Mouse (Mus musculus) ovary, postnatal 36 days (tissue): ENCODE results near the gene Gm21983.

ENCODE experiments used
- DNase-seq: peaks from one replicate; pipeline ENCODE4 v3.0.0; 2022; ENCODE audit warnings: low spot score, mixed read lengths

Gm21983 gene

GRCm38 (mm10) chr7:27184964-27185363 lies 4.1 kb upstream of the Gm21983 start:
- DNase-seq = no peak

GRCm38 (mm10) chr7:27182498-27182897 lies 1.6 kb upstream of the Gm21983 start:
- no peak for DNase-seq

- DNase-seq = peak; percentile 60
Measured at GRCm38 (mm10) chr7:27180036-27180435, 850 bp downstream of the Gm21983 start.

- no peak for DNase-seq
Measured at GRCm38 (mm10) chr7:27179217-27179918, 1.5 kb downstream of the Gm21983 start.

DNA sequence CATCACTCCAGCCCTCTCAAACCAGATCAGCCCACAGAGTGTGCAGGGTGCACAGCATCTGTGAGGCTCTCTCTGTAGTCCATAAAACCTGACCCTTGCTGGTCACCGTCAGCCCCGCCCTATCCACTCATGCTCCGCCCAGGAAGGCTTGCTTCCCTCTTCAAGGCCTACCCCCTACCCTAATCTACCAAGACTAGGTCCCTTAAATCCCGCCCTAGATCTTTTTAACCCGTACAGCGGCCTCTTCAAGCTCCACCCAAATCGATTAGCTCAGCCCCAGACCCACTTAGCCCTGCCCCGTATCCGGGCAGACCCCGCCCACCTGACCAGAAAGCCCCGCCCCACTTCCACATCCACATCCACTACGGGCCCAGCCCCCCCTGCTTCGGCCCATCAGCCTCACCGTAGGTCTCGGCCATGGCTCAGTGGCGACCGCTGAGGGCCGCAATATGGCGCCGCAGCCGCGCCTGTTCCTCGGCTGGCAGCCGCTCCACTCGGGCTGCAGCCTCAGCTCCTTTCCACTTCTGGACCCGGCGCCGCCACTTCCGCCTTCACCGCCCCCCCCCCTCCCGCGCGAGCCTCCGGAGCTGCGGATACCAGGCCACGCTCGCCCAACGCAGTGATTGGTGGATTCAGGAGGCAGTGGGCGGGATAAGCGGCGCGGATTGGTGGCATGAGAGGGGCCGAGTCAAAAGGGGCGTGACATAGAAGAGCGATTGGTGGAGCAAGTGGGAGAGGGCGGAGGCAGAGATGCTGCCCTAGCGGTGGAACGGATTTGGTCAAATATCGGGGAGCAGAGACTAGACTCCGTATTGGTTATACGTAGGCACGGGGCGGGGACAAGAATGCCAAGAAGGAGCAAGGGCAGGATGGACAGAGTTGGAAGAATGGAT lies 2.3 kb downstream of the Gm21983 start, which contains the start of gene Rab4b:
Gene Rab4b, minus strand, starts transcription at position 573 of the 893 bp plus-strand sequence.
- peak; percentile 98 for DNase-seq

DNA sequence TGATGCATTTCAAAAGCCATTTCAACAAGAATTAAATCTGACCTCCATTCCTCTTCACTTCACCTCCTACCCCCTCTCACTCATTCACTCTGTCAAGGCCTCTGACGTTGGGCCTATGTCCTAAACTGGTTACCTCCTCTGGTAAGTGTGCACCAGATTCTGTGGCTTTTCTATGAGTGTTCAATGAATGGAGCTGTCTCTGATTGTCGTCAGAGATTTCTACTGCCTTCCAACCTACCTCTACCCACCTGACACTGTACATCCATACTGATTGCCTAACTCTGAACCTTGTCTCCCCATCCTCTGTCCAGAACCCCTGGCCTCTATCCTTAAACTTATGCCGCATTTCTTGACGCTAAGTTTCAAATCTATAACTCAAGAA lies 3.0 kb downstream of the Gm21983 start:
- DNase-seq = no peak

DNA sequence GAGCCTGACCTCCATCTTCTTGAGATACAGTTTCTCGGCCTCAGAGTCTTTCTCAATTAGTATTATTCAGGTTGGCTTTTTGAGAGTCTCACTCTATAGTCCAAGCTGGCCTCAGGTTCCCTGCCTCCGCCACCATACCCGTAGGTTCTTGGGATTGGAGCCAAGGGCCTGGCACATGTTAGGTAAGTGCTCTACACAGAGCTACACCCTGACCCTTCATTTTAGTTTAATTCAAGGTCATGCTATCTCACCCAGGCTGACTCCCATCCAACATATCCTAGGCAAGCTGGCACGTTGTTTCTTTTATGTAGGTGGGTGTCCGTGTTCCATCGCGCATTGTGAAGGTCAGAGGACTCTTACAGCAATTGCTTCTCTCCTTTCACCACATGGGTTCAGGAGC lies 6.0 kb downstream of the Gm21983 start:
- no peak for DNase-seq

DNA sequence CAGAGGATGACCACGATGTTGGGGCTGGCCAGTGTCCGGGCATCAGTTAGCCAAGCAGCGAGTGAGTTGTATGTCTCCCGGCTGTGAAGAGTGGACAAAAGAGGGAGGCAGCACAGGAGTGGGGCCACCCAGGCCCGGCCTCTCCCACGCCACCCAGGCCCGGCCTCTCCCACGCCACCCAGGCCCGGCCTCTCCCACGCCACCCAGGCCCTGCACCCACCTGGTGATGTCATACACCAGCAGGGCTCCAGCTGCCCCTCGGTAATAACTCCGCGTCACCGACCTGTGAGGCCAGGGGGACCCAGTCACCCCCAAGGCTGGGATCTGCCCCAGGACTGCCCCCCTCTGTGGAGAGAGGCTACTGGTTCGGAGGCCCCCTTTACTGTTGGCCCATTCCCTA lies 6.4 kb downstream of the Gm21983 start:
- DNase-seq = no peak

DNA sequence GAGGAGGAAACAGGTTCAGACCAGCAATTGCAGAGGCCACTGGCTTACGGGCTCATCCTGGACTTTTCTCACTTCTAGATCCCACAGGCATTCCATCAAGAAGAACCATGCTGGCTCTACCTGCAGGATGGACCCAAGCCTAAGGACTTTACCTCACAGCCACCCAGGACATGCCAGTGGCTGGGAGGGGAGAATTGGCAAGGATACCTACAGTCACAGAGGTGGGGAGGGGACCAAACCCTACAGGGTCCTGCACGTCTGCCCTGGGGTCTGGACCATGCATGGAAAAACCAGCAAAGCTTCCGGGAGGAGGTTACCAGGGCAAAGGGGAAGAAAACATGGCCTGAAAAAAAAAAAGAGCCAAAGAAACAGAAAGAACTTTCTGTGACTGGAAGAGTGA lies 9.9 kb downstream of the Gm21983 start:
- DNase-seq = no peak

- no peak for DNase-seq
Measured at GRCm38 (mm10) chr7:27168371-27168770, 12.5 kb downstream of the Gm21983 start.

DNA sequence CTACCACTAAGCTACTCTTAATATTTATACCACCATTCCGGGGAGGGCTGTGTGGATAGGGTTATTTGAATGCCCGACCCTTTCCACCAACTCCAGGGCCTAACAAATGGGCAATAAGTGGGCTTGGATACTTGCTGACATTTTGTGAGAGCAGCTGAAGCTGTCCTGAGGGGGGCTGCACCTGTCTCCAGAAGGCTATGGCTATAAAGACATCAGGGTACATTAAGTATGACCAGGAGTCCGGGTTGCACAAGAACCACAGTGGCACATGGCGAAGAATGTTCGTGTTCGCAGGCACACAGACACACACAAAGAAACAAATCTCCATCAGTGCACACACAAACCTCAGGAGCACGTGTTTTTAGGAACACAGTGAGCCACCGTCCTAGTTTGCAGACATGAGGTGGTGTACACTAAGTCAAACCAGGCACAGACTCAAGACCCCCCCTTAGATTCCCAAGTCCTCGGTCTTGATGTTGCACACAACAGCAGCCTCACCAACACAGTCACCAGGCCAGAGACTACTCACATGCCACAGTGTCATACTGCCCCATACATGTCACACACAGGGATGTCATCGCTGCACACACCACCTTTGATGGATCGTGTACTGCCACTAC lies 13.3 kb downstream of the Gm21983 start:
- no peak for DNase-seq

- DNase-seq = peak; percentile 93
Measured at GRCm38 (mm10) chr7:27166614-27167474, 14.0 kb downstream of the Gm21983 start, which contains the start of gene Egln2. TSS of gene Egln2 (minus strand) at chr7:27166802.

- DNase-seq = peak; percentile 88
Measured at GRCm38 (mm10) chr7:27166229-27166613, 14.7 kb downstream of the Gm21983 start.

DNA sequence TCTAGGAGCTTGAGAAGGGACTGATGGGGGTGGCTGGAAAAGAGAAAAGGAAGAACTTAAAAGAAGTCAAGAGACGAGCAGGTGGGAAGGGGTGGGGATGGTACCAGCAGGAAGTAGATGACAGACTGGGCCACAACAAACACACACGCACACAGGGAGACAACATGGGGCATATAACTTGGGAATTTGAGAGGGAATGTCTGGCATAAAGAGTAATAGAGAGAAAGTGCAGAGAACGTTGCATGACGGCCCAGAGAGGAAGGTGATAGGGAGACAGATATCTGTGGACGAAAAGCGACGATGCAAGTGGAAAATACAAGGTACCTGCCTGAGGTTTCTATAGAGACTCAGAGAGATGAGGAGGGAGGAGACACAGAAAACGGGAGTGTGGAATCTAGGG lies 15.2 kb downstream of the Gm21983 start:
- DNase-seq = no peak

GRCm38 (mm10) chr7:27165007-27165655 lies 15.8 kb downstream of the Gm21983 start:
- DNase-seq = peak; percentile 50

DNA sequence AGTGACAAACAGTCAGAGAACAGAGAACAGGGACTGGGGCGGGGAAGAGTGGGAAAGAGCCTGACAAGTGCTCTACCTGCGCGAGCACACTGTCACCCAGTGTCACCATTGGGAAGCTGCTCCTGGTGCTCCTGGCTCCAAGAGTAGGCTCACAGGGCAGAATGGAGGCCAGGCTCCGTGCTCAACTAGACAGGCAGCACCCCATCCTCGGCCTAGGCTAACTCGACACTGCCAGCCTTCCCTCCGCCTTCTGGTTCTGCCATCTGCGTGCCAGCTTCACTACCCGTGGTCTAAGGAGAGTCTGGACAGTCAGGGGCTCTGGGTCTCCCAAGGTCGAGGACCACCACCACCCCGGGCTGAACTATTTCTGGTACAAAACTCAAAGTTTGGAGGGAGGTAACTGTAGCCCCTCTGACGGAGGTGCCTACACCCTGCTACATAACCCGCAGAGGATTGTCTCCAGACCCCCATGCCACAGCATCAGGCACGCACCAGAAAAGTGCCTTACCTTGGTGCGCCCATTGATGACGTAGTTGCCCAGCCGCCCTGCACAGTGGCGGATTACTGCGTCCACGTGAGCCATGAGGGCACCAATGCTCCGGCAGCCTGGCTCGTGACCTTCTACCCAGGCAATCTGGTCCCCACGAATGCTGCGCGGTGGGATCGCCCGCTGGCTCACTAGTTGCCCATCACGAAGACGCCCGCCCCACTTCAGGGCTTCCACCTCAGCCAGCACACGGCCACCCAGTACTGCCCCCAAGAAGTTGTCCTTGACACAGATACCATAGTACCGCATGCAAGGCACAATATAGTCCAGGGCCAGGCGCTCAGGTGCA lies 16.6 kb downstream of the Gm21983 start:
- no peak for DNase-seq

- DNase-seq = no peak
Measured at GRCm38 (mm10) chr7:27163450-27163805, 17.5 kb downstream of the Gm21983 start.

DNA sequence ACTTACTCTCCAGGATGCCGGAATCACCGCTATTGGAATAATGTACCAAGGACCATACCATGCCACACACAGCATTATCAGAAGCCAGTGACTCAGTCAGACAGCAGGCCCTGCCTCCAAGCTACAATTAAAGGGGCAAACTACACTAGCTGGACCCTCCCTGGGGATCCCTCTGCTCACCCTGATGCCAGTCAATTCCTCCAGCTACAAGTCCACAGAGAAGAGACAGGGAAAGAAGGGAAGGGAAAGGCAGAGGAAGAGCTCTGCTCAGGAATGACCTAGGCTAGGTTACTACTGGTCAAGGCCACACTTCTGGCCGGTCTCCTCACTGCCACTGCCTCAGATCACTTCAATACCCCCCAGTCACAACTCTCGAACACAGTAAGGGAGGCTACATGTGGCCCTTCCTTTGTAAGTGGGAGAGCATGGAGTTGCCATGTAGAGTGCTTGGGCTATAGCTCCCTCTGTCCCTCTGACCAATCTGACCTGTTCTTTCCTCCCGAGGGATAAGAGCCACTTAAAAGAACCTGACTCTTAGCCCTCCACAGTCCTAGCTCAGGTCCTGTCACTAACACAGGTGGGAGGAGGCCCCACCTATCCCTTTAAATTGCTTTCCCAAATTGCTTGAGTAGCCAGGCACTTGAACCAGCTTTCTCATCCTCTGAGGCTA lies 18.0 kb downstream of the Gm21983 start:
- no peak for DNase-seq

DNA sequence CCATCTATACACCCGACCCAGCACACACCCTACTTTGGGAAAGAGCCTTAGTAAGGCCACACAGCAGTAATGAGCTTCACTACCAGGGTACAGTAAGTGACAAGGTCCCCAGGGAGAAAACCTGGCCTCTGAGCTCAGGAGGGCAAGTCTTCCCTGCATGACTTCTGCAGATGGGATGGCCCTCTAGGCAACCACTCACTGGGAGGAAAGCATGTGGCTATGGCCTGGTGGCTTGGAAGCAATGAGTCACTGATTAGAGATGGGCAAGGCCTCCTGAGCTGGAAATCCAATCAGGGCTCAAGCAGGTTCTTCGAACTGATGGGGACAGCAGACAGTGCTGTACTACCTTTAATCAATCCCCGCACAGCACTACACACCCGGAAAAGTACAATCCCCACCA lies 19.1 kb downstream of the Gm21983 start:
- no peak for DNase-seq

- DNase-seq = no peak
Measured at GRCm38 (mm10) chr7:27160921-27161320, 20.0 kb downstream of the Gm21983 start.
